Mouse (Mus musculus) midbrain, embryonic 13.5 days (tissue): ENCODE measurements at regions not wholly inside any gene's neighbourhood (a gene's known extent, or its start where the extent isn't known, plus 50 kb on each side); places are given as distances from the start of the nearest gene placed in this dataset.

Source experiments
- ATAC-seq: fragments of 200-750 bp; cut with Nextera tagmentation; 2 replicates; pipeline ENCODE4 v1.8.0; 2017; ENCODE audit warnings: mild to moderate bottlenecking, moderate TSS enrichment, moderate library complexity
- H3K27ac ChIP-seq: fragments of 300-500 bp; sonication (generic); 2 replicates; pipeline ENCODE4 v1.5.1; 2015; ENCODE audit warnings: inconsistent platforms, mild to moderate bottlenecking, moderate library complexity
- H3K27me3 ChIP-seq: fragments of 300-500 bp; sonication (generic); 2 replicates; pipeline ENCODE4 v1.6.1; 2015; ENCODE audit warnings: mild to moderate bottlenecking, inconsistent platforms
- H3K36me3 ChIP-seq: fragments of 300-500 bp; sonication (generic); 2 replicates; pipeline ENCODE4 v1.6.1; 2015; ENCODE audit warnings: mild to moderate bottlenecking, inconsistent platforms
- H3K4me1 ChIP-seq: fragments of 300-500 bp; sonication (generic); replicated peaks from 2 replicates; pipeline ENCODE4 v1.6.1; 2015; ENCODE audit warnings: inconsistent platforms
- H3K4me2 ChIP-seq: fragments of 300-500 bp; sonication (generic); replicated peaks from 2 replicates; pipeline ENCODE4 v1.6.1; 2015; ENCODE audit warnings: moderate library complexity, mild to moderate bottlenecking, inconsistent platforms
- H3K4me3 ChIP-seq: fragments of 300-500 bp; sonication (generic); replicated peaks from 2 replicates; pipeline ENCODE4 v1.5.1; 2015; ENCODE audit warnings: mild to moderate bottlenecking, inconsistent platforms
- H3K9ac ChIP-seq: fragments of 300-500 bp; sonication (generic); replicated peaks from 2 replicates; pipeline ENCODE4 v1.6.1; 2015; ENCODE audit warnings: mild to moderate bottlenecking, inconsistent platforms
- H3K9me3 ChIP-seq: fragments of 300-500 bp; sonication (generic); 2 replicates; pipeline ENCODE4 v1.6.1; 2016; ENCODE audit warnings: mild to moderate bottlenecking, inconsistent platforms
- WGBS: fragments of 180-500 bp; shearing (Covaris S2); methylation state at CpG from one replicate; pipeline ENCODE4 v1.1.7; 2015; 5-methylcytosine and 5-hydroxymethylcytosine counted together

GRCm38 (mm10) chr11:31282136-31282535 lies 87.7 kb downstream of the Stc2 start:
- H3K36me3 ChIP-seq = no peaks in the 10 kb centered on the region
- no peaks in the 10 kb centered on the region for H3K27me3 ChIP-seq
- ATAC-seq = no peak
- 83% methylated on average over 2 of the region's 2 CpGs for WGBS
- H3K4me2 ChIP-seq = no peak overlapping the region
- H3K9me3 ChIP-seq = no peaks in the 10 kb centered on the region
- no peak overlapping the region for H3K4me3 ChIP-seq
- no peaks in the 10 kb centered on the region for H3K4me1 ChIP-seq
- no peak overlapping the region for H3K27ac ChIP-seq
- no peak overlapping the region for H3K9ac ChIP-seq

DNA sequence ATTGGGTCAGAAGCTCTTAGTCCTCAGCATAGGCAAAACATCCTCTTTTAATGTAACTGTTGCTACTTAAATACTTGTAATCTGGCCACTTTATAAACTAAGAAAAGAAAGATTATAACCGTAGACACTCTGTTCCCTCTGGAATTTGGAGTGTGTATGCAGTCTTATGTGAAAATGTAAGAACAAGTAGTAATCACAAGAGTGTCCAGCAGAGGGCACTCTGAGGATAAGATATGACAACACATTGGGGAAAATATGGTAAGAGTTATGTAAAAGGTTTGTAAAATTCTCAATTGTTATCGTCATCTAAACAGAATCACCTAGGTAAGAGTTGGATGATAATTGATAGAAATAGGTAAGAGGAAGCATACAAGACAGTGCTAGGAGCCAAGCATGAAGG lies 66.2 kb upstream of the Gm17332 start:
- H3K4me2 ChIP-seq = no peak overlapping the region
- H3K36me3 ChIP-seq = no peaks in the 10 kb centered on the region
- no peak overlapping the region for H3K9ac ChIP-seq
- no peaks in the 10 kb centered on the region for H3K4me1 ChIP-seq
- H3K9me3 ChIP-seq = no peaks in the 10 kb centered on the region
- peak; percentile 45; the same call in 1 of the 2 replicates for ATAC-seq
- H3K4me3 ChIP-seq = no peak overlapping the region
- no peaks in the 10 kb centered on the region for H3K27me3 ChIP-seq
- H3K27ac ChIP-seq = no peak overlapping the region
- WGBS = 25% methylated on average over 2 of the region's 2 CpGs
